Mouse (Mus musculus): Measurements from ENCODE around the gene Sgo1.
"Not testable (repeated sequence)": the region's sequence is repeated elsewhere in the genome, so short reads cannot be mapped to it uniquely, and the experiment has no call there.

Gene Sgo1

GRCm38 (mm10) chr17:53688877-53689802, at the start of gene Sgo1:
TSS of gene Sgo1 (minus strand) at chr17:53689333.
- DNase-seq (ENCODE audit: low spot score) = peak; percentile 97

DNA sequence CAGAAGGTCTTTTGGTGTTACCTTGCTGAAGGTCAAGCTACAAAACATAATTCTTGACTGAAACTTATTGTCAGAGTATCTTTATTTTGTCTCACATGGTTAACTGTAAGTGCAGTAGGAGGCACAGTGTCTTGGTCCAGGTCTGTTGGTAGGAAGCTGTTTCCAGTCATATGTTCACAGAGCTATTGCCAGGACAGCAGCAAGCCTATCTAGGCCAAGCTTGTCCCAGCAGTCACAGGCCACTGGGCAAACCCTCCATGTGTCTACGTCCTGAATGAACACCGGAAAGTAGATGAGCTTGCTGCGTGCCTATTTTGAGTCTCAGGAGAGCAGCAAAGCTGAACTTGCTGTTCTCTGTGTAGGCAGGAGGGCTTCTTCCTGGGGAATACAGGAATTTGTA, 29.8 kb upstream of the Sgo1 start:
- DNase-seq (ENCODE audit: low spot score) = not testable (repeated sequence)

DNA sequence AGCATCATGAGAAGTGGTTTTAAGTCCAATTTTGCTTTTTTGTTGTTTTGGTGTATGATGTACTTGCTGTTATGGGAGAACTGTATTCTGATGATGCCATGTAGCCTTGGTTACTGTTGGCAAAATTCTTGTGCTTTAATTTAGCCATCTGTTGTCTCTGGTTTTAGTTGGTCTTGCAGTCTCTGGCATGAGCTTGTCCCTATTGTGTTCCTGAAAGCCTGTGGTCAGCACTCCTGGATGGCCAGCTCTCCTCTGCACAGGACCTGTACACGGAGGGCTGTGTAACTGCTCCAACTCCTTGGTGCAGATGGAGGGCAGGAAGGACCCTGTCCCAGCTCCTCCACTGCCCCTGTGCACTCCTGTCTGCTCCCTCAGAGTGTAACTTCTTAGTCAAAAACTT, 29.3 kb upstream of the Sgo1 start:
- DNase-seq (ENCODE audit: low spot score) = no peak

DNA sequence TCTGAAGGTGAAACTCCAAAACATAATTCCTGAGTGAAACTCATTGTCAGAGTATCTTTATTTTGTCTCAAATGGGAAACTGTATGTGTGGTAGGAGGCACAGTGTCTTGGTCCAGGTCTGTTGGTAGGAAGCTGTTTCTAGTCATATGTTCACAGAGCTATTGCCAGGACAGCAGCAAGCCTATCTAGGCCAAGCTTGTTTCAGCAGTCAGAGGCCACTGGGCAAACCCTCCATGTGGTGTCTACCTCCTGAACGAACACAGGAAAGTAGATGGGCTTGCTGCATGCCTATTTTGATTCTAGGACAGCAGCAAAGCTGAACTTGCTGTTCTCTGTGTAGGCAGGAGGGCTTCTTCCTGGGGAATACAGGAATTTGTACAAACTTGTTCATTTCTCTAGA, 26.0 kb upstream of the Sgo1 start:
- not testable (repeated sequence) for DNase-seq (ENCODE audit: low spot score)

- DNase-seq (ENCODE audit: low spot score) = no peak
These were observed 25.3 kb upstream of the Sgo1 start for GRCm38 (mm10) chr17:53714453-53714852.

DNA sequence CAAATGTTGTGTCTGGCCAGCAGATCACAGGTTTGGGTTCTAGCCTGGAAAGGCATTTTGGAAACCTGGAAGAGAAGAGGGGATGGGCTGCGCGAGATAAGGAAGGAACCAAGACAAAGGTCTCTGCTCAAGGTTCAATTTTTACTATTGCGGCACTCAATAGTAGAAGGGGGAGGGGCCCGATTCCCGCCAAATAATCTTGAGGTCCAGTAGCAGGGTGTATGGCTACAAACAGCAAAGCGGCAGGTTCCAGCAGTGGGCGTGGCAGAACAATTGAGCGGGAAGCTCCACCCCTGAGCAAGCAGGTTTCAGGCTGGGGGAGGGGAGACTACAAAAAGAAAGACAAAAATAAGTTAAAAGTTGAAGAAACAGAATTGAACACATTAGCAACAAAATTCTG, 8.4 kb upstream of the Sgo1 start:
- not testable (repeated sequence) for DNase-seq (ENCODE audit: low spot score)

DNA sequence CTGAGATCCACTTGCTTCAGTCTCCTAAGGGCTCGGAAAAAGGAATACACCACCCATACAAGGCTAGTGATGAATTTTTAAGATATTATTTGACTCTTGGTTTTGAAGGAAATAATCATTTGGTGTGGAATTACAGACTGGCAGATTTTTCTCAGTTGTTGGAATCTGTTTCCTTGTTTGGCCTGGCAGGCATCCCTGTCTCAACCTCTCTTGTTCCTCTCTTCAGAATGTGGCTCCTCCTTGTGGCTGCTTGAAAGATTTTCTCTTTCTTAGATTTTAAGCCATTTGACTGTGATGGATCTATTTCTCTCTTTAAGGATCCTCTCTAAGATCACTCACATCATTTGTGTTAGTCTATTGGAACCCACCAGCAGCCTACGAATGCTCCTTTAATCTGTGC, 4.9 kb upstream of the Sgo1 start:
- DNase-seq (ENCODE audit: low spot score) = no peak

- DNase-seq (ENCODE audit: low spot score) = no peak
These were observed 813 bp upstream of the Sgo1 start for GRCm38 (mm10) chr17:53689946-53690345.

- DNase-seq (ENCODE audit: low spot score) = no peak
These were observed 812 bp downstream of the Sgo1 start for GRCm38 (mm10) chr17:53688321-53688720.

GRCm38 (mm10) chr17:53678716-53679115, 10.4 kb downstream of the Sgo1 start:
- DNase-seq (ENCODE audit: low spot score) = no peak

GRCm38 (mm10) chr17:53670453-53670852, 18.7 kb downstream of the Sgo1 start:
- DNase-seq (ENCODE audit: low spot score) = no peak

DNA sequence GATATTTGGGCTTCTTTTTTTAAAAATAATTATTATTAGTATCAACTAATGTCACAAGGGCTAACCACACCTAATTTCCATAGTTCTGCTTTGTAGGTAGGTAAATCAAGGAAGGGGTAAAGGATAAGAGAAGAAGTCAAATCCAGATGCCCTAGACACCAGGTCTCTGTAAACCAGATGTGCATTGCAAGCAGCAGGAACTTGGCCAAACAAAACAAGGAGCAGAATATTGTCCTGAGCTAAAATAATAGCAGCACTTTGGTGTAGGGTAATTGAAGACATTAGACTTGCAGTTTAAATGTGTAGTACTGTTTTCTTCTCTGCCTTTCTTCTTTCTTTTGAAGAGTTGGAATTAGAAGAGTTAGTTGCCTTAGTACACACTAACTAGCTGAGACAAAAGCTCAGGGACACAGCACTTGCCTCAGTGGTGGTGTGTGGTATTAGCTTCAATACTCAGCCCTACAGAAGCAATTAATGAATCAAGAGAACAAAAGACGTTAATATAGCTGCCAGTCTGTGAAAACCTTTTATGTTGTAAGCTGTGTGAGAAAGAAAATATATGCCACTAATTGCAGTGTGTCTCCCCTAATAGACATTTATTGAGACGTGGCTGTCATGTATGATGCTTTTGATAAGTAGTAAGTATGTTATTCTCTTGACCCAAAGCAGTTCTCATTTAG, 24.3 kb downstream of the Sgo1 start:
- DNase-seq (ENCODE audit: low spot score) = no peak

GRCm38 (mm10) chr17:53664267-53664666, 24.9 kb downstream of the Sgo1 start:
- DNase-seq (ENCODE audit: low spot score) = no peak

GRCm38 (mm10) chr17:53661056-53661840, 27.9 kb downstream of the Sgo1 start:
- DNase-seq (ENCODE audit: low spot score) = no peak

DNA sequence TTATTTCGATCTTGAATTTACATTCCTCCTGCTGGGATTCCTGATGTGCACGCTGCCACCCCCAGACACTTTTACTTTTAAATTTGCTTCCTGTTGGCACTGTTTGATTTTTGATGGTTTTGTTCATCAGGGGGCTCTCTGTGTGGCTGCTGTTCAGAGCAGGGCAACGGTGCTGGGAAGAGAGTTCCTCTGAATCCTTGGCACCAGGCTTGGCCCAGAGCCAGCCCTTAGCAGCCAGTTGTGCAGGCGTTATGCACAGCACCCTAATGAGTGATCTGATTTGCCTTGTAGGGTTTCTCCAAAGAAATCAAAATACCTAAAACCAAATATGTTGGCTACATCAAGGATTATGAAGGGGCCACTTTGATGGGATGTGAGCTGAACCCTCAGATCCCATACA, 29.4 kb downstream of the Sgo1 start:
- no peak for DNase-seq (ENCODE audit: low spot score)

DNA sequence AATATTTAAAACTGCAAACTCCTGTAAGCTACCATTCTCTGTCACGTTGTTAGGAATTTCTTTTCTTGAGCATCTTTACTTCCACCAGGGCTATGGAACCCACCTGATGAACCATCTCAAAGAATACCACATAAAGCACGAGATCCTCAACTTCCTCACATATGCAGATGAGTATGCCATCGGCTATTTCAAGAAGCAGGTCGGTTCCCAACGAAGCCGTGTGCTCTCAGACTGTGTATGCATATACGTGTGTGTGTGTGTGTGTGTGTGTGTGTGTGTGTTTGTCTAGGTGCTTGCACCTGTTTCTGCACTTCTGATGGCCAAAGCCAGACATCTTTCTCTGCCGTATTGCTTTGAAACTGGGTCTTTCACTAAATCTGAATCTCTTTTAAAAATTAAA, 29.9 kb downstream of the Sgo1 start:
- no peak for DNase-seq (ENCODE audit: low spot score)

DNA sequence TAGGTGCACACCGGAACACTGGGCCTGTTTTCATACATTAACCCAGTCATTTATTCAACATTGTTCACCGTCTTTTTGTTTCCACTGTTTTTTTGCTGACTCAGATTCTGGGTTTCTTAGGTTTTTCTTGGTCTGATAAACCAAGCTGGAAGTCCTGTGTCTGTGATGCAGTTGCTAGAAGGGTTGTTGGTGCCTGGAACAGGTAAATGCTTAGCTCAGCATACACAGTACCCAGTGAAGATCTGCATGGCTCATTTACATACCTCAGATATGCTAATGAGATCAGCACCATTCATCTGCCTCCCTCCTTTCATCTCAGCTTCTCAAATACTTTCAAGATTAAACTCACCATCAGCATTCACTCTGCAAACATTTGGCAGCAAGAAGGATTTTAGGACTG, 30.5 kb downstream of the Sgo1 start:
- DNase-seq (ENCODE audit: low spot score) = no peak

DNA sequence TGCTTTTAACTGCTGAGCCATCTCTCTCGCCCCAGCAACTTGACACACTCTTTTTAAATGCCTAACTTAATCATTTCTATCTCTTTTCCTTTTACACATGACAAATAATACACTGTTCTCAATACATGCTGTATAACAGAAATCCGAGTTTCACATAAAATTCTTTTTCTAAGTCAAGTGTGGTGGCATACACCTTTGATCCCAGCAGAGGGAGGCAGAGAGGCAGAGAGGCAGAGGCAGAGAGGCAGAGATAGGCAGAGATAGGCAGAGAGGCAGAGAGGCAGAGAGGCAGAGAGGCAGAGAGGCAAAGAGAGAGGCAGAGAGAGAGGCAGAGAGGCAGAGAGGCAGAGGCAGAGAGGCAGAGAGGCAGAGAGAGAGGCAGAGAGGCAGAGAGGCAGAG, 31.7 kb downstream of the Sgo1 start:
- not testable (repeated sequence) for DNase-seq (ENCODE audit: low spot score)

GRCm38 (mm10) chr17:53656369-53656860, 32.7 kb downstream of the Sgo1 start:
- no peak for DNase-seq (ENCODE audit: low spot score)

DNA sequence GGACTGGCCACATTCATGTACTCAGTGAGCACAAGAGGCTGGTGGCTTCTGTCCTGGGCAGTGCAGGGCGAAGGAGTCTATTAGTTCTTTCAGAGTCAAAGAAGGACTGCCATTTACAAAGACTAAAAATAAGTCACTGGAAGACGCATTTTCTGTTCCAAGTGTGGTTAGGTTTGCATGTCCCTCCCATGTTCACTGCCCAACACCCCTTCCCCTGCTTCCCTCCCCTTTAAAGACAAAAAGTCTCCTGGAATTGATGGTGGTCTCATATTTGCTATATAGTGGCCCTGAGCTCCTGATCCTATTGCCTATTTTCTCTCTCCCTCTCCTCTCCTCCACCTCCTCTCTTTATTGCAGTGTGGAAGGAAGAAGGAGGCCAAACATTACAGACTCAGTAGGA, 33.2 kb downstream of the Sgo1 start:
- DNase-seq (ENCODE audit: low spot score) = no peak

- DNase-seq (ENCODE audit: low spot score) = no peak
These were observed 34.1 kb downstream of the Sgo1 start for GRCm38 (mm10) chr17:53655081-53655480.

DNA sequence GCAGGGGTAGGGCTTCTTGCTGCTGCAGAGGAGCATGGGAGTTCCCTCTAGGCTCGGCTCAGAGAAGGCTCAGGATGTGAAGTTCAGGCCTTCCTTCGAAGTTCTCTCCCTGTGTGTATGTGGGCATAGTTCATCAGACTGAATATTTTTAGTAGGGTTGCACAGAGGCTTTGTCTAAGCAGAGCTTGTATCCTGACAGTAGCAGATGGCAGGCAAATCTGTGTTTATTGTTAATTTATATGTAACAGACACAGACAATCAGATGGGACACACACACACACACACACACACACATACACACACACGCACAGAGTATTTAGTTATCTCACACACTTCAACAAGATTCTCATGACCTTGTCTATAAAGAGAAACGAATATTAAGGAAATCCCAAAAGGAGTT, 34.5 kb downstream of the Sgo1 start:
- DNase-seq (ENCODE audit: low spot score) = no peak
